Mouse (Mus musculus) adipocyte (in vitro differentiated cells): ENCODE results near the gene Ppp1r1a.
A peak's percentile ranks its signal among the peaks of the same experiment; 100 is the strongest.

Experiments
- DNase-seq: peaks from one replicate; pipeline ENCODE4 v3.0.0-alpha.2; 2016; ENCODE audit warnings: low spot score

Ppp1r1a gene

GRCm38 (mm10) chr15:103537822-103538213, at the start of gene Ppp1r1a:
TSS of gene Ppp1r1a (minus strand) at chr15:103538003.
- DNase-seq, result no peak

GRCm38 (mm10) chr15:103585876-103586275, 48.1 kb upstream of the Ppp1r1a start:
- DNase-seq, result no peak

GRCm38 (mm10) chr15:103564981-103565380, 27.2 kb upstream of the Ppp1r1a start, which contains the start of gene Glycam1:
TSS of gene Glycam1 (minus strand) at chr15:103565081.
- no peak for DNase-seq

GRCm38 (mm10) chr15:103552096-103552690, 14.4 kb upstream of the Ppp1r1a start:
- DNase-seq, result peak; percentile 84

GRCm38 (mm10) chr15:103551053-103551452, 13.2 kb upstream of the Ppp1r1a start:
- no peak for DNase-seq

- DNase-seq, result no peak
Measured at GRCm38 (mm10) chr15:103549475-103549874, 11.7 kb upstream of the Ppp1r1a start.

GRCm38 (mm10) chr15:103547983-103548382, 10.2 kb upstream of the Ppp1r1a start:
- DNase-seq, result no peak

- no peak for DNase-seq
Measured at GRCm38 (mm10) chr15:103542526-103542925, 4.7 kb upstream of the Ppp1r1a start.

GRCm38 (mm10) chr15:103540646-103541045, 2.8 kb upstream of the Ppp1r1a start:
- no peak for DNase-seq

GRCm38 (mm10) chr15:103539259-103539658, 1.5 kb upstream of the Ppp1r1a start:
- no peak for DNase-seq

GRCm38 (mm10) chr15:103537011-103537821, 587 bp downstream of the Ppp1r1a start:
- DNase-seq, result no peak

GRCm38 (mm10) chr15:103536456-103536855, 1.3 kb downstream of the Ppp1r1a start:
- no peak for DNase-seq

GRCm38 (mm10) chr15:103535786-103536185, 2.0 kb downstream of the Ppp1r1a start:
- no peak for DNase-seq

- DNase-seq, result no peak
Measured at GRCm38 (mm10) chr15:103535030-103535429, 2.8 kb downstream of the Ppp1r1a start.

- DNase-seq, result no peak
Measured at GRCm38 (mm10) chr15:103534054-103534620, 3.7 kb downstream of the Ppp1r1a start.

GRCm38 (mm10) chr15:103530372-103530771, 7.4 kb downstream of the Ppp1r1a start:
- peak; percentile 79 for DNase-seq

- no peak for DNase-seq
Measured at GRCm38 (mm10) chr15:103523156-103523555, 14.6 kb downstream of the Ppp1r1a start.

- DNase-seq, result no peak
Measured at GRCm38 (mm10) chr15:103522458-103523099, 15.2 kb downstream of the Ppp1r1a start.

- DNase-seq, result no peak
Measured at GRCm38 (mm10) chr15:103519386-103520378, 18.1 kb downstream of the Ppp1r1a start.

GRCm38 (mm10) chr15:103518600-103519385, 19.0 kb downstream of the Ppp1r1a start:
- DNase-seq, result no peak
